Mouse (Mus musculus) adrenal gland, postnatal 14 days (tissue): ENCODE measurements around the gene Mrpl16. TPM values are rescaled to one million over a fixed set of nuclear protein-coding genes. Genes with fewer than 3 reads are reported as not detected.

ENCODE experiments used
- DNase-seq: peaks from one replicate; pipeline ENCODE4 v3.0.0; 2021; ENCODE audit warnings: mixed read lengths
- long read RNA-seq, 2 experiments: library from polyadenylated mRNA; stranded (forward); transcript quantifications; one replicate each; pipeline ENCODE4 v2.0.0; 2021
- total RNA-seq: library from RNA; stranded (reverse); gene quantifications from 2 replicates; pipeline ENCODE4 v1.2.3, GENCODE M21; 2021

Gene Mrpl16
- 76.5 and 79.8 TPM in 2 replicates for total RNA-seq
- long read RNA-seq, experiment 1, transcript Mrpl16-201 (4 exons, 1,162 nt) = major isoform, 65 of 100 reads
- long read RNA-seq, experiment 1, partial matches to known transcripts = 35 of 100 reads
- long read RNA-seq, experiment 1, other reads (novel, unspliced or antisense) = 0 of 100 reads
- long read RNA-seq, experiment 2, transcript Mrpl16-201 (4 exons, 1,162 nt) = major isoform, 51 of 96 reads
- long read RNA-seq, experiment 2, partial matches to known transcripts = 44 of 96 reads
- long read RNA-seq, experiment 2, other reads (novel, unspliced or antisense) = 1 of 96 reads

- peak; percentile 91 for DNase-seq
Observed at GRCm38 (mm10) chr19:11770205-11770892, at the start of gene Mrpl16. Gene Mrpl16 (plus strand): TSS chr19:11770391.

- DNase-seq = no peak
Observed at GRCm38 (mm10) chr19:11723870-11724269, 46.3 kb upstream of the Mrpl16 start.

GRCm38 (mm10) chr19:11724275-11724674 lies 45.9 kb upstream of the Mrpl16 start:
- no peak for DNase-seq

GRCm38 (mm10) chr19:11725915-11726314 lies 44.3 kb upstream of the Mrpl16 start:
- DNase-seq = no peak

- no peak for DNase-seq
Observed at GRCm38 (mm10) chr19:11727304-11727703, 42.9 kb upstream of the Mrpl16 start.

- DNase-seq = no peak
Observed at GRCm38 (mm10) chr19:11730278-11730677, 39.9 kb upstream of the Mrpl16 start.

GRCm38 (mm10) chr19:11736455-11736854 lies 33.7 kb upstream of the Mrpl16 start:
- DNase-seq = no peak

- DNase-seq = no peak
Observed at GRCm38 (mm10) chr19:11745680-11746079, 24.5 kb upstream of the Mrpl16 start.

- no peak for DNase-seq
Observed at GRCm38 (mm10) chr19:11747298-11747697, 22.9 kb upstream of the Mrpl16 start, which contains the start of gene Gif. Gene Gif (plus strand): TSS chr19:11747554.

- no peak for DNase-seq
Observed at GRCm38 (mm10) chr19:11765059-11765458, 5.1 kb upstream of the Mrpl16 start.

- no peak for DNase-seq
Observed at GRCm38 (mm10) chr19:11766413-11766812, 3.8 kb upstream of the Mrpl16 start.

- DNase-seq = peak; percentile 59
Observed at GRCm38 (mm10) chr19:11768163-11768562, 2.0 kb upstream of the Mrpl16 start.

GRCm38 (mm10) chr19:11769257-11769920 lies 802 bp upstream of the Mrpl16 start:
- DNase-seq = no peak

GRCm38 (mm10) chr19:11777191-11777865 lies 7.1 kb downstream of the Mrpl16 start:
- peak; percentile 77 for DNase-seq

GRCm38 (mm10) chr19:11785409-11786154 lies 15.4 kb downstream of the Mrpl16 start:
- no peak for DNase-seq

- DNase-seq = no peak
Observed at GRCm38 (mm10) chr19:11787826-11788225, 17.6 kb downstream of the Mrpl16 start.

GRCm38 (mm10) chr19:11788876-11789275 lies 18.7 kb downstream of the Mrpl16 start:
- no peak for DNase-seq

- no peak for DNase-seq
Observed at GRCm38 (mm10) chr19:11791825-11792224, 21.6 kb downstream of the Mrpl16 start.

- DNase-seq = no peak
Observed at GRCm38 (mm10) chr19:11793741-11794359, 23.7 kb downstream of the Mrpl16 start.

GRCm38 (mm10) chr19:11794447-11794846 lies 24.3 kb downstream of the Mrpl16 start:
- DNase-seq = no peak
